Mouse (Mus musculus): ENCODE results near the gene Cdc42bpb.

Cdc42bpb gene

DNA sequence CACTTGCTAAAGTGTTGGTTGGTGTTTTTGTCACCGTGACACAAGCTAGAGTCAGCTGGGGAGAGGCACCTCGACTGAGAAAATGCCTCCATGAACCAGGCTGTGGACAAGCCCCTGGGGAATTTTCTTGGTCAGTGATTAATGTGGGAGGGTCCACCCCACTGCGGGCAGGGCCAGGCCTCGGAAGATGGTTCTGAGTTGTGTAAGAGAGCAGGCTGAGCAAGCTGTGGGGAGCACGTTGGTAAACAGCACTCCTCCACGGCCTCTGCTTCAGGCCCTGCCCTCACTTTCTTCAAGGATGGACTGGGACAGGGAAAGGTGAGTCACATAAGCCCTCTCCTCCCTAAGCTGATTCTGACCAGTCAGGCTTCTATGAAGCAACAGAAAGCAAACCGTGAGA, 36.8 kb downstream of the Cdc42bpb start:
- no peak for DNase-seq (ENCODE audit: low spot score)

DNA sequence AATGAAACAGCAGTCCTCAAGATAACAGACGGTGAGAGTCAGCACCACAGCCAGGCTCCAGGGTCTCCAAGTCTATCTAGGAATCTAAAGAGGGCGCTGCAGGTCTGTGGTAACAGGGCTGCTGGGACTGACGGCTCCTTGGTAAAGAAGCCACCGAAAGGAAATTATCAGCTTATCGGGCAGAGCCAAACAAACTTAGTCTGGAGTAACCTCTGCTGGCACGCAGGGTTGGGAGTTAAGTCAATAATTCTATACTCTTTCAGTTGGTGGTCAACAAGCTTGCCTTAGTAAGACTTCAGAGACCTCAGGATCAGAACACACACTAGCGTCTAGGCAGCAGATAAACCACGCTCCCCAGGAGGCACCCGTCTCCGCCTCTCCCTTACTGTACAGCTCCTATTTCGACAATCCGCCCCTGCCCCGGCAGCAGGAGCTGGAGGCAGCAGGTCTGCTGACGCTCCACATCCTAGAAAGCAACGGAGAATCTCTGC, 39.6 kb downstream of the Cdc42bpb start:
- DNase-seq (ENCODE audit: low spot score): no peak

GRCm38 (mm10) chr12:111333020-111333605, 44.4 kb downstream of the Cdc42bpb start:
- no peak for DNase-seq (ENCODE audit: low spot score)

GRCm38 (mm10) chr12:111332443-111332842, 45.1 kb downstream of the Cdc42bpb start:
- DNase-seq (ENCODE audit: low spot score): no peak

GRCm38 (mm10) chr12:111331573-111331972, 45.9 kb downstream of the Cdc42bpb start:
- DNase-seq (ENCODE audit: low spot score): no peak

DNA sequence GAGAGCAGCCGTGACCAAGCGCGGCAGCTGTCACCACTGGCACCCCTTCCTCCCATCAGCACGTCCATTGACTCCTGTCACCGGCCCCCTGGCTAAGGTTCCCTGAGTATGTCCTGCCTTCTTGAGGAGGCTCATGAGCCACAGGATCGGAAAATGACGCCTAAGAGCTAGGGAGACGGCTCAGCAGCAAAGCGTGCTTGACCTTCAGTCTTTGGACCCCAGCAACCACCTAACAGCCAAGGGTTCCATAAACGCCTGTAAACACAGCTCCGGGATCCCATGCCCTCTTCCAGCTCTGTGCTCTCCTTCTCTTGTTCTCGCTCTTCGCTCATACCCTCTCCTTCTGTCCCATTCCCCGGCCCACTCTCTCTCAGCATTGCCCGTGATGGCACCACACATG, 48.2 kb downstream of the Cdc42bpb start:
- DNase-seq (ENCODE audit: low spot score): no peak

DNA sequence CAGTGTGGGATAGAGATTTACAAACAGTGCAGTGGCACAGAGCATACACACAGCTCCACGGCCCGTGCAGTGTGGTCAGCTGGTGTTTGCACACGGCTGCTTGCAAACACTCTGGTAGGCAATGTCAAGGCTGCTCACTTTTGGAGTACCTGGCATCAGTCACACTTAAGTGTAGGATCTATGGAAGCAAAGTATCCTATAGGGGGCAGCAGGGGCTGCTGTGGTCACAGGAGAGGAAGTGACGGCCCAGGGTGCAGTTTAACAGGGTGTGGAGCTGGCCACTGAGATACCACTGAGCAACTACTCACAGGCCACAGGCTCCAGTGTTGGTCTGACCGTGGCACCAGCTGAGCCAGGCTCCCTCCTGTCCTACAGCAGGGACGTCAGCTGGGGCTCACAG, 49.2 kb downstream of the Cdc42bpb start:
- no peak for DNase-seq (ENCODE audit: low spot score)

DNA sequence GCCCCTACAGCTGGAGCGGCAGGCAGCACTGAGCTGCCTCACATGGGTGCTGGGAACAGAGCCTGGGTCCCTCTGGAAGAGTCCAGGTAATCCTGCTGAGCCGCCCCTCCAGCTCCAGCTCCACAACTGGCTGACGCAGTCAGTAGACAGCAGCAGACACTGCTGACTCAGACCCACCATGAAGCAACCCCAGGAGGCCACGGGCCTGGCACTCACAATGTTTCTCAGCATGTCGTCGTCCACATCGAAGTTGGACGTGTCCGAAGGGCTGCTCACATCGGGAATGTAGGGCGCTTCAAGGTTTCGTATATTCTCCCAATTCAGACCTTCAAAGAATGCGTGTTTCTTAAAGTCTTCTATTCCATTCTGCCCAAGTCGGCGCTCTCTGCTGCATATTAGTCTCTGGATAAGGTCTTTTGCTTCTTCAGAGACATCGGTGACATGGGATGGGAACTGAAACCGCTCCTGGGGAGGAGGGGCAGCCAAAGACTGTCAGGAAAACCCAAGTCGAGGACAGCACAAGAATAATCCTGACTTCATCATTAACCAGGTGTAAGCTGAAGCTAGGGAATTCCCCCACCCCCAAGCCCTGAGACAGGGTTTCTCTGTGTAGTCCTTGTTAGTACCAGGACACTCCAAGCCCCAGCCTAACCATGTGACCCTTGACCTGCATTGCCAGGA, 51.6 kb downstream of the Cdc42bpb start:
- no peak for DNase-seq (ENCODE audit: low spot score)

GRCm38 (mm10) chr12:111324949-111325348, 52.6 kb downstream of the Cdc42bpb start:
- DNase-seq (ENCODE audit: low spot score): no peak

GRCm38 (mm10) chr12:111324536-111324935, 53.0 kb downstream of the Cdc42bpb start:
- no peak for DNase-seq (ENCODE audit: low spot score)

DNA sequence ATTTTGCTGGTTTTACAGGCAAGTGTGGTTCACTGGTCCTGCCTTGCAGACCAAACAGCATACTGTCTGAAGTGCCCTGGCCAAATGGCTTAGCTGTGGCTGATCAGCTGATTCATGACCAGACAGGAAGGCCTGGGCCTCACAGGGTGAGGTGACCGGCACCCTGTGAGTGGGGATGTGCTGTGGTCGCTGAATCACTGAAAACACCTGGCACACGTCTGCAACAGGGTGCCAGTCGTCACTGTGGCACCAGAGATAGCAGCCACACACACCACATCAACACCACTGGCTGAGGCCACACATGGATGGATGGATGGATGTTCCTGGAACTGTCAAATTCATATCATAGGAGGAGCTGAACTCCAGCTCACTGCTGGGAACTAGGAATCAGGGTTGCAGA, 54.1 kb downstream of the Cdc42bpb start:
- DNase-seq (ENCODE audit: low spot score): no peak

GRCm38 (mm10) chr12:111321832-111322231, 55.7 kb downstream of the Cdc42bpb start:
- no peak for DNase-seq (ENCODE audit: low spot score)

- no peak for DNase-seq (ENCODE audit: low spot score)
These were observed 57.0 kb downstream of the Cdc42bpb start for GRCm38 (mm10) chr12:111320549-111320948.

DNA sequence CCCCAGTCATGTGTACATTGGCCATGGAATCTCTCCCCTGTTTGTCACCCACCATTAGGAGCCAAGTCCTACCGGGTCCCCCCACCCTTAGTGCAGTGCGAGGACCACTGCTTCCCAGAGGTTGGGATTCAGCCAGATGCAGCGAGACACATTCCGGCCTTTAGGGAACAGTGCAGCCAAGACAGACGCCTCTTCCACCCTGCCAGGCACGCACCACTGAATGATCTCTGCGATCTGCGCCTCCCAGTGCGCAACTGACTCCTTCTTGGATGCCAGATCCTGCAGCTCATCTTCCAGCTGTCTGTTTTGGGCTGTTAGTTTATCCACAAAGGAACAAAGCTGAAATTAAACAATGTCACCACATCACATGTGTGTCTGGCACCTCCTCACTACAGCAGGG, 59.8 kb downstream of the Cdc42bpb start:
- no peak for DNase-seq (ENCODE audit: low spot score)

DNA sequence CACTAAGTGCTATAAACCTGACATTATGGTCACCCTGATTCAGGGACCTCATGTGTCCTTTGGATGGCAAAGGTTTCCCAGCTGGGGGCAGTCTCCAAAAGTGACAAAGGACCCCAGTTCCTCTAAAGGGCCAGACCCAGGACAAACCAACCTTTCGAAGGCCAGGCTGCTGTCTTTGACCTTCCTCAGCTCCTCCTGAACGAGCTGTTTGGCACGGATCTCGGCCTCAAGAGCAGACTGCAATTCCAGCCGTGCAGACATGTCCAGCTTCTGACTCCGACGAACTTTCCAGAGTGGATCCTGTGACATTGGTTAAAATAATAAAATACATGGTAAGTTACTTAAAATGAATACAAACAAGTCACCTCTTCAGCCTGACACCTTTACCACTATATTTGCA, 63.2 kb downstream of the Cdc42bpb start:
- DNase-seq (ENCODE audit: low spot score): no peak

DNA sequence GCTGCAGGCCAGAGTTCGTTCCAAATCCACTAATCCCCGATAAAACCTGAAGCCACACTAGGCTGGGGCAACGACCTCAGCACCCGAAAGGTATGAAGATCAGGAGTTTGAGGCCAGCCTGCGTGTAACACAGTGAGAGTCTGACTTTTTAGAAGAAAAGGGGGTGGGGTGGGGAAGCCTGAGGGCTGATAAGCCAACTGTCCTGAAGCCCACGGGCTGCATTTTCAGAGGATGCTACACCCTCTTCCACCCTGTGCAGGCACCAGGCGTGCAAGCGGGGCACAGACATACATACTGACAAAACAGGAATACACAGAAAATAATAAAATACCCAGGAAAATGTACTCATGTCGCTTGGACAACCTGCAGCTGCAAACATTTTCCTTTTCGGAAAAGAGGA, 65.7 kb downstream of the Cdc42bpb start:
- DNase-seq (ENCODE audit: low spot score): no peak

GRCm38 (mm10) chr12:111309931-111310330, 67.6 kb downstream of the Cdc42bpb start:
- DNase-seq (ENCODE audit: low spot score): no peak

- DNase-seq (ENCODE audit: low spot score): no peak
These were observed 68.3 kb downstream of the Cdc42bpb start for GRCm38 (mm10) chr12:111309256-111309655.

DNA sequence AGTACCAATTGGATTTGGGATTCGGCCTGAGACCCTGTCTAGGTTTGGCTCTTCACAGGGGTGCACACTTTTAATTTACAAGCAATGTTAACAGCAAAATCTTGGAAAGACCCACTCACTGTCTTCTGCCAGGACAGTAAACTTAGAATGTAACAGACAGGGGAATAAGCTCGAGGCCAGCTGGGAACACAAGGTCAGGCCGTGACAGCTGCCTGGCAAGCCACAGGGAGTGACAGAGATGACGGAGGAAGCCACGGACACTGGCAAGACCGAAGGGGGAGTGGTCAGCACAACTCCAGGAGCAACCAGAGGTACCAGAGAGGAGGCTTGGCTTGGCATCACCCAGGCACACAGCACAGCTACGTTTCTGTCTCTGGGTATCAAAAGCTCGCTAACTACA, 70.7 kb downstream of the Cdc42bpb start:
- no peak for DNase-seq (ENCODE audit: low spot score)

GRCm38 (mm10) chr12:111303702-111304337, 73.7 kb downstream of the Cdc42bpb start:
- DNase-seq (ENCODE audit: low spot score): peak; percentile 39

- DNase-seq (ENCODE audit: low spot score): no peak
These were observed 75.5 kb downstream of the Cdc42bpb start for GRCm38 (mm10) chr12:111302018-111302345.

- no peak for DNase-seq (ENCODE audit: low spot score)
These were observed 76.0 kb downstream of the Cdc42bpb start for GRCm38 (mm10) chr12:111301322-111302017.

- no peak for DNase-seq (ENCODE audit: low spot score)
These were observed 84.5 kb downstream of the Cdc42bpb start for GRCm38 (mm10) chr12:111293025-111293424.

Measured in layer of hippocampus, adult 9-10 months (tissue).